8 mouse cellular contexts compared by ENCODE assay signal in the genomic region with DNA sequence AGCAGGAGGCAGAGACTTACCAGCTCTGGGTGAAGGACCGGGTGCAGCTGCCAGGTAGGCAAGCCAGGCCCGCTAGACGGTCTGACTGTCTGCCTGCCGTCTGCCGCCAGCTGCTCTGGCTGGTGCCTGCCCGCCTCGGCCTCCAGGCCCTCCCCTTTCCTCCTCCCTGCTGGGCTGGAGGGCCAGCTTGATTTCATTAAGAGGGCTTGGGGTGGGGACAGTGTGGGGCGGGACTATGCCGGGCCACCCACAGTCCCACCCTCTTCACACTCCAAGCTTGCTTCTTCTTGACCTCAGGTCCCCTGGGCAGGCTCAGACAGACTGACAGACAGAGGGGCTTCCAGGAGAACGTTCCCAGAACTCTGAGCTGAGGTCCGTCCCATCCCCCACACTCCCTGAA. TPM values are rescaled to one million over a fixed set of nuclear protein-coding genes. Genes with fewer than 3 reads are reported as not detected.
DNase-seq lines count a peak whose midpoint lies in the region; ATAC-seq and TF ChIP-seq lines count a peak whose summit lies in the region.

A gene (minus strand): TSS at position 237 of the 400 bp plus-strand sequence.

- peaks cover 49% of the 10 kb centered on the region for H3K4me1 ChIP-seq in E14TG2a.4 (replicated peaks; ENCODE audit: low read depth, low read length)
- peaks cover 3% of the 10 kb centered on the region; the same call in 1 of the 2 replicates for H3K4me1 ChIP-seq in bone marrow, adult 2 months (ENCODE audit: control insufficient read depth, insufficient read depth, low read length)
- H3K4me1 ChIP-seq in hindbrain, embryonic 15.5 days (replicated peaks), result no peaks in the 10 kb centered on the region
- peaks cover 54% of the 10 kb centered on the region for H3K4me1 ChIP-seq in limb, embryonic 11.5 days (ENCODE audit: control insufficient read depth, insufficient read depth, low read length)
- peaks cover 23% of the 10 kb centered on the region for H3K4me1 ChIP-seq in midbrain, embryonic 13.5 days (replicated peaks)

- peak; percentile 67 for DNase-seq in gastrocnemius, postnatal 10 days
- DNase-seq in limb, embryonic 11.5 days (ENCODE audit: low spot score), result peak; percentile 91
- no peak for DNase-seq in spleen, postnatal 4 days (ENCODE audit: low spot score in 2 of 2)
- DNase-seq in thymus, adult 18-20 months, result no peak

- no peak within 1 kb of the TSS for H3K9ac ChIP-seq in hindbrain, embryonic 15.5 days
- peak within 1 kb of the TSS; percentile 66 for H3K9ac ChIP-seq in limb, embryonic 11.5 days (ENCODE audit: low read length)
- no peak within 1 kb of the TSS for H3K9ac ChIP-seq in midbrain, embryonic 13.5 days (replicated peaks)

- no peak for TF ChIP-seq CTCF in E14TG2a.4 (conservative IDR thresholded peaks at IDR 0.05; ENCODE audit: low read length)
- no peak for TF ChIP-seq CTCF in bone marrow, adult 2 months (IDR thresholded peaks at IDR 0.05; ENCODE audit: control insufficient read depth, insufficient read depth, low read length)

- no peaks in the 10 kb centered on the region for H3K36me3 ChIP-seq in E14TG2a.4 (ENCODE audit: insufficient read depth, low read length)
- no peaks in the 10 kb centered on the region for H3K36me3 ChIP-seq in hindbrain, embryonic 15.5 days
- H3K36me3 ChIP-seq in limb, embryonic 11.5 days (ENCODE audit: control insufficient read depth, insufficient read depth, low read length), result peaks cover 1% of the 10 kb centered on the region; the same call in 1 of the 2 replicates
- no peaks in the 10 kb centered on the region for H3K36me3 ChIP-seq in midbrain, embryonic 13.5 days

- 5% methylated on average over 11 of the region's 11 CpGs for WGBS in bone marrow, adult 2 months
- WGBS in hindbrain, embryonic 15.5 days, result 1% methylated on average over 11 of the region's 11 CpGs
- 0% methylated on average over 11 of the region's 11 CpGs for WGBS in limb, embryonic 11.5 days
- WGBS in midbrain, embryonic 13.5 days, result under 1% methylated on average over 11 of the region's 11 CpGs

- no peak for ATAC-seq in hindbrain, embryonic 15.5 days (ENCODE audit: low FRiP score, low read depth)
- ATAC-seq in limb, embryonic 11.5 days (ENCODE audit: insufficient number of reproducible peaks, low FRiP score, low TSS enrichment, low read depth), result peak; percentile 83
- peak; percentile 82 for ATAC-seq in midbrain, embryonic 13.5 days

- TF ChIP-seq POLR2A in bone marrow, adult 2 months (IDR thresholded peaks at IDR 0.05; ENCODE audit: borderline replicate concordance, control insufficient read depth, low read depth, low read length), result no peak

- H3K4me3 ChIP-seq in E14TG2a.4 (replicated peaks; ENCODE audit: low read length), result peak within 1 kb of the TSS; percentile 23; the same call in 1 of the 2 replicates
- H3K4me3 ChIP-seq in bone marrow, adult 2 months (replicated peaks; ENCODE audit: control insufficient read depth, low read depth, low read length), result peak within 1 kb of the TSS; percentile 21
- H3K4me3 ChIP-seq in hindbrain, embryonic 15.5 days, result peak within 1 kb of the TSS; percentile 8; the same call in 1 of the 2 replicates
- H3K4me3 ChIP-seq in limb, embryonic 11.5 days (ENCODE audit: low read depth, low read length), result peak within 1 kb of the TSS; percentile 57
- H3K4me3 ChIP-seq in midbrain, embryonic 13.5 days (replicated peaks), result no peak within 1 kb of the TSS

- H3K4me2 ChIP-seq in hindbrain, embryonic 15.5 days, result no peak within 1 kb of the TSS
- H3K4me2 ChIP-seq in limb, embryonic 11.5 days (ENCODE audit: low read depth, severe bottlenecking), result peak within 1 kb of the TSS; percentile 91
- 0 out of 2 replicates have a peak within 1 kb of the TSS, but pooled peaks have one; percentile 9 for H3K4me2 ChIP-seq in midbrain, embryonic 13.5 days (replicated peaks)

- no peak within 1 kb of the TSS; the same call in 1 of the 2 replicates for H3K27ac ChIP-seq in bone marrow, adult 2 months (ENCODE audit: control insufficient read depth, insufficient read depth, low read depth, low read length, poor library complexity)
- no peak within 1 kb of the TSS for H3K27ac ChIP-seq in hindbrain, embryonic 15.5 days (replicated peaks)
- H3K27ac ChIP-seq in limb, embryonic 11.5 days (replicated peaks; ENCODE audit: low read depth, low read length), result peak within 1 kb of the TSS; percentile 93
- H3K27ac ChIP-seq in midbrain, embryonic 13.5 days, result peak within 1 kb of the TSS; percentile 4; the same call in 1 of the 2 replicates

- peaks cover 31% of the 10 kb centered on the region for H3K27me3 ChIP-seq in E14TG2a.4 (ENCODE audit: insufficient read depth, low read length)
- H3K27me3 ChIP-seq in hindbrain, embryonic 15.5 days, result peaks cover 8% of the 10 kb centered on the region; the same call in 1 of the 2 replicates
- H3K27me3 ChIP-seq in limb, embryonic 11.5 days (ENCODE audit: control insufficient read depth, insufficient read depth, low read length), result no peaks in the 10 kb centered on the region
- peaks cover 13% of the 10 kb centered on the region for H3K27me3 ChIP-seq in midbrain, embryonic 13.5 days

- no peaks in the 10 kb centered on the region for H3K9me3 ChIP-seq in E14TG2a.4 (ENCODE audit: low read length)
- H3K9me3 ChIP-seq in hindbrain, embryonic 15.5 days, result no peaks in the 10 kb centered on the region
- H3K9me3 ChIP-seq in limb, embryonic 11.5 days (ENCODE audit: control insufficient read depth, low read length), result no peaks in the 10 kb centered on the region
- H3K9me3 ChIP-seq in midbrain, embryonic 13.5 days, result no peaks in the 10 kb centered on the region

RNA-seq across cellular contexts. Expression of the gene that starts here (rescaled TPM):
- polyA plus RNA-seq in bone marrow, adult 2 months (2011; ENCODE audit: insufficient read depth, insufficient read length, low replicate concordance, missing spikeins), result 1.4 and 1.8 TPM in 2 replicates
- total RNA-seq in gastrocnemius, postnatal 10 days (2021), result 10 to 100 TPM; 13.0 to 23.1 TPM
- 6.5 and 6.6 TPM in 2 replicates for polyA plus RNA-seq in hindbrain, embryonic 15.5 days (2015; fragmentation: Nextera tagmentation; extraction: Ambion mirVana)
- 112 and 131 TPM in 2 replicates for polyA plus RNA-seq in limb, embryonic 11.5 days (2014; fragmentation: Nextera tagmentation; extraction: Ambion mirVana)
- polyA plus RNA-seq in midbrain, embryonic 13.5 days (2015; fragmentation: Nextera tagmentation; extraction: Ambion mirVana), result 4.3 and 5.6 TPM in 2 replicates

Comparison
In these comparisons a context has a peak if more than half of its experiments do, and no peak if none do; other contexts are left out.
1. RNA of the gene that starts here (polyA plus RNA-seq): 112 to 131 TPM in limb, embryonic 11.5 days; 6.5 to 6.6 TPM in hindbrain, embryonic 15.5 days, 4.3 to 5.6 TPM in midbrain, embryonic 13.5 days and 1.4 to 1.8 TPM in bone marrow, adult 2 months; every median in the first group is over 10 times any median in the second.
2. H3K27ac ChIP-seq: peak in limb, embryonic 11.5 days (single experiment) and midbrain, embryonic 13.5 days (single experiment); none in bone marrow, adult 2 months (single experiment) and hindbrain, embryonic 15.5 days (single experiment).
3. DNase-seq: peak in gastrocnemius, postnatal 10 days (single experiment) and limb, embryonic 11.5 days (single experiment); none in spleen, postnatal 4 days (0 of 2) and thymus, adult 18-20 months (0 of 2).